Mouse (Mus musculus): ENCODE results near the gene Samd11. TPM values are rescaled to one million over a fixed set of nuclear protein-coding genes. Genes with fewer than 3 reads are reported as not detected.

Samd11 gene
- polyA plus RNA-seq, 1 experiment from 2014 or later, result 1.3 TPM

DNA sequence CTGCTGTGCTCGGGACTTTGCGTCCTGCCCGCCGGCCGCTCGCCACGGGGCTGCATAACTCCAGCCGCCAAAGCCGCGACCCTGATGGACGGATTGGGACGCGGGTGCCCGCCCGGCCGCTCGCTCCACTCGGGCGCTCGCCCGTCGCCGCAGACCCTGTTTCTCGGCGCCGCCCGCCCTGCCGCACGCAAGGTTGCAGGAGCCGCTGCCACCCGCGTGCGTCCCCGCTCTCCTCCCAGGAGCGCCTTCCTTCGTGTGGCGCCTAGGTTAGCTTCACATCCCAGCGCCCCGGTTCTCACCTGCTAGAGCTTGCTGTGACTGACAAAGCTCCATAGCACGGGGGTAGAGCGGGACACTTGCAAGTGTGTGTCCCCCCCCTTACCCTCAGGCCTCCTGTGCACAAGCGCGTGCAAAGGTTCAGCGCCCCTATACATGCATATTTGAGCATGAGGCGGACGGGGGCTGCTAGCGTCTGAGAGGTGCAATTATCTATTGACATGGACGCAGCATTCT lies 20.7 kb downstream of the Samd11 start, which contains the start of gene Plekhn1:
Plekhn1 (minus strand) TSS at position 157 of the 513 bp plus-strand sequence.
- in situ Hi-C loops (cut with MboI; ENCODE audit: low pct_unique_long_range_greater_than_20kb), result no loop called here
- CTCF ChIA-PET, result no interaction called here
- ATAC-seq, result no peak
- TF ChIP-seq CTCF (IDR thresholded peaks at IDR 0.05), result no peak
- POLR2A ChIA-PET, result interaction anchor here (0.6 kb wide), 1 partner anchor 339 kb away, joined by 3 read pairs; no protein-coding TSS in a partner anchor
- DNase-seq (ENCODE audit: low read depth, low spot score), result no peak
- no peaks in the 10 kb centered on the region for H3K27me3 ChIP-seq

DNA sequence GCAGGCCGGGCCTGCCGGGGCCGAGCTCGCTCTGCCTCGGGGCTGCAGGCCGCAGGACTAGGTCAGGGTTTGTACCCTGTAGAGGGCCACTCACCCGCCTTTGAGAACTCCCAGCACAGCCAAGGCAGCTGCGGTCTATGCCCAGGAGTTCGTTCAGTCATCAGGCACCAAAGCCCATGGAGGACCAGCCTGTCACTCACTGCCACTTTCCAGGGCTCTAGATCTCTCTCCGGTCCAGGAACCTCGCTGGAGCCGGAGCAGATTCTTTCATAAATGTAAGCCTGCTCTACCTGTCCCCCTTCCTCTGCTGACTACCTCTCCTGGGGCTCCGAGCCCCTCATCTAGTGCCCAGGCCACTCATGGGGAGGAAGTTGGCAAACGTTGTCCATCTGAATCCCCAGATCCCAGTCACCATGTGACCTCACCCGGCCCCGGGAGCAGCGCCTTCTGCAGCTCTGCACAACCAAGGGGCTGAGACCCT lies 21.4 kb downstream of the Samd11 start:
- no peak for DNase-seq (ENCODE audit: low read depth, low spot score)

GRCm38 (mm10) chr4:156228393-156229024 lies 26.9 kb downstream of the Samd11 start:
- DNase-seq (ENCODE audit: low read depth, low spot score) (no peak), ATAC-seq (no peak)
- POLR2A ChIA-PET, result no interaction called here
- CTCF ChIA-PET, result no interaction called here
- in situ Hi-C loops (cut with MboI; ENCODE audit: low pct_unique_long_range_greater_than_20kb), result no loop called here
- no peak for TF ChIP-seq CTCF (IDR thresholded peaks at IDR 0.05)
- H3K27me3 ChIP-seq, result no peaks in the 10 kb centered on the region

More for the DNA sequence above, 21.4 kb downstream of the Samd11 start:
- POLR2A ChIA-PET, result no interaction called here
- in situ Hi-C loops (cut with MboI; ENCODE audit: low pct_unique_long_range_greater_than_20kb), result no loop called here
- no peak for ATAC-seq
- CTCF ChIA-PET, result no interaction called here
- no peaks in the 10 kb centered on the region for H3K27me3 ChIP-seq
- TF ChIP-seq CTCF (IDR thresholded peaks at IDR 0.05), result no peak

GRCm38 (mm10) chr4:156227752-156228392 lies 27.6 kb downstream of the Samd11 start:
- H3K27me3 ChIP-seq, result no peaks in the 10 kb centered on the region
- POLR2A ChIA-PET, result no interaction called here
- DNase-seq (ENCODE audit: low read depth, low spot score) (no peak), ATAC-seq (no peak)
- TF ChIP-seq CTCF (IDR thresholded peaks at IDR 0.05), result no peak
- CTCF ChIA-PET, result no interaction called here
- in situ Hi-C loops (cut with MboI; ENCODE audit: low pct_unique_long_range_greater_than_20kb), result no loop called here

DNA sequence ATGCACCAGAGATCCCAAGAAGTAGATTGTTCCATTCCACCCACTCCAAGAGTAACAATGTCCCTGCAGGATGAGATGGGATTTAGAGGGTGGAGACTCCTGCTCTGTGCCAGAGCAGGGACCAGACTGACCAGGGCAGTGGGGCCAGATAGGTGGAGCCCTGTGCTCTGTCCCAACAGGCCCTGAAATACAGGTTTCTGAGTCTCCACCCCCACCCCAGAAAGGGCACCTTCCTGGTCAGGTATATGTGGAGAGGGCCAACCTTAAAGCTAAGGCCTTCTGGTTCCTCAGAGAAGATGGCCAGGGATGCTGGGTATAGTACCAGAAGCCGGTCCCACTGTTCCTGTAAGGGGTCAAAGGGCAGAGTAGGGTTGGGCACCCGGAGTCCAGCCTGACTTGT lies 31.2 kb downstream of the Samd11 start:
- POLR2A ChIA-PET, result no interaction called here
- in situ Hi-C loops (cut with MboI; ENCODE audit: low pct_unique_long_range_greater_than_20kb), result no loop called here
- no peak for ATAC-seq

GRCm38 (mm10) chr4:156219936-156220335 lies 35.5 kb downstream of the Samd11 start:
- ATAC-seq, result no peak
- ChIA-PET POLR2A (no interaction called here), CTCF (no interaction called here)
- no peak for DNase-seq (ENCODE audit: low read depth, low spot score)
- TF ChIP-seq CTCF (IDR thresholded peaks at IDR 0.05), result no peak
- no peaks in the 10 kb centered on the region for H3K27me3 ChIP-seq
- in situ Hi-C loops (cut with MboI; ENCODE audit: low pct_unique_long_range_greater_than_20kb), result no loop called here

More for the DNA sequence above, 31.2 kb downstream of the Samd11 start:
- DNase-seq (ENCODE audit: low read depth, low spot score), result no peak
- no peak for TF ChIP-seq CTCF (IDR thresholded peaks at IDR 0.05)
- CTCF ChIA-PET, result no interaction called here
- H3K27me3 ChIP-seq, result no peaks in the 10 kb centered on the region

DNA sequence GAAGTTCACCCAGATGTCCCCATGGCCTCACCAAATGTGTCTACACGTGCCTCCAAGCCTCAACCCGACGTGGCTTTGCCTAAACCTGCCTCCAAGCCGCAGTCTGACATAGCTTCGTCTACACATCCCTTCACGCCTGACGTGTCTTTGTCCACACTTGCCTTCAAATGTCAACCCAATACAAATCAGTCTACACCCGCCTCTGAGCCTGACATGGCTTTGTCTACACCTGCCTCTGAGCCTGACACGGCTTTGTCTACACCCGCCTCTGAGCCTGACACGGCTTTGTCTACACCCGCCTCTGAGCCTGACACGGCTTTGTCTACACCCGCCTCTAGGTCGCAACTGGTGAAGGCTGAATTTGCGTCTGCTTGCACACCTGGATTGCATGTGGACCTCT lies 37.6 kb downstream of the Samd11 start:
- in situ Hi-C loops (cut with MboI; ENCODE audit: low pct_unique_long_range_greater_than_20kb), result no loop called here
- CTCF ChIA-PET, result no interaction called here
- DNase-seq (ENCODE audit: low read depth, low spot score), result no peak
- TF ChIP-seq CTCF (IDR thresholded peaks at IDR 0.05), result no peak
- POLR2A ChIA-PET, result no interaction called here
- no peak for ATAC-seq
- H3K27me3 ChIP-seq, result no peaks in the 10 kb centered on the region

DNA sequence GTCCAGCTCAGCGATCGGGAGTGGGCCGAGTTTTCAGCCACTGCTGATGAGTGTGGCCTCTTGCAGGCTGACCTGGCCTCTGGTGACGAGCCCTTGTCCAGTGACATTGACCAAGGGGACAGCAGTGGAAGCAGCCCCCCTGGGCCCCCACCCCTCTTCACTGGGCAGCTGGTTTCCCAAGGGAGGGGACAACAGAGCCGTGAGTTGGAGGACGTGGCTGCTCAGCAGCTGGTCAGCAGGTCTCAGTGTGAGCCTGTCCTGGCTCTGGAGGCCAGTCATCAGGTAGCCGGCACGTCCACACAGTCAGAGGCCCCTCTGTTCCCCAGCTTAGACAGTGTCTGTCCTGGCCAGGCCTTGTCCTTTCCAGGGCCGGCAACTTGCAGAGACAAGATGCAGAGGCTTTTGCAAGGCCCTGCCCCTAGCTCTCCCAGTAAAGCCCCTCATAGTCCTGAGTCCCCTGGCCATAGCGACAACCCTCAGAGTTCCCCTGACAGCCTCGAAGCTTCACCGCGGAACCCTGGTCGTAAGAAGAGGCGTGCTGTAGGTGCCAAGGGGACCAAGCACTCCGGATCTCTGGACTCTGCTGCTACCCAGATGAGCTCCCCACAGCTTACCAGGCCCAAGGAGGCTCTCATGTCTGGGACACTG lies 38.3 kb downstream of the Samd11 start:
- CTCF ChIA-PET, result no interaction called here
- TF ChIP-seq CTCF (IDR thresholded peaks at IDR 0.05), result no peak
- DNase-seq (ENCODE audit: low read depth, low spot score), result no peak

GRCm38 (mm10) chr4:156216196-156216595 lies 39.3 kb downstream of the Samd11 start:
- ChIA-PET POLR2A (no interaction called here), CTCF (no interaction called here)
- TF ChIP-seq CTCF (IDR thresholded peaks at IDR 0.05), result no peak
- in situ Hi-C loops (cut with MboI; ENCODE audit: low pct_unique_long_range_greater_than_20kb), result no loop called here
- DNase-seq (ENCODE audit: low read depth, low spot score) (no peak), ATAC-seq (no peak)
- no peaks in the 10 kb centered on the region for H3K27me3 ChIP-seq

More for the DNA sequence above, 38.3 kb downstream of the Samd11 start:
- ATAC-seq, result no peak
- no peaks in the 10 kb centered on the region for H3K27me3 ChIP-seq
- in situ Hi-C loops (cut with MboI; ENCODE audit: low pct_unique_long_range_greater_than_20kb), result no loop called here
- POLR2A ChIA-PET, result no interaction called here

DNA sequence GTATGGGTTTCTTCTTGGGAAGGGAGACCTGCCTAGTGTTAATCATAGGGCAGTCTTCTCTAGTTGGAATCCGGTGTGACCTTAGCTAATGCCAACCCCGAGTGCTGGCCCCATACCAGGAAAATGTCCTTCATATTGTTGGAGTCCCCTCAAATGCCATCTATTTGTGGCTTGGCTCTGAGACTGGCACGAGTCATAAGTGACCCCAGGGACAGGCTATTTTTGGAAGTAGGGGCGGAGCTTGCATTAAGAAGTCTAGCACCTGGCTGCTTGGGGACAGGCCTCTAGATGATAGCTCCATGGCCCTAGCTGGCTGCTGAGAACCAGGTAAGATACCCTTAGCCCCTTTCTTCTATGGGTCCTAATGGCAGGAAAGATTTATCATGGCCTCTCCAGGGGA lies 39.8 kb downstream of the Samd11 start, which contains the start of gene Perm1:
Perm1 (plus strand) TSS at position 220 of the 400 bp plus-strand sequence.
- CTCF ChIA-PET, result no interaction called here
- TF ChIP-seq CTCF (IDR thresholded peaks at IDR 0.05), result no peak
- in situ Hi-C loops (cut with MboI; ENCODE audit: low pct_unique_long_range_greater_than_20kb), result no loop called here
- DNase-seq (ENCODE audit: low read depth, low spot score) (no peak), ATAC-seq (no peak)
- POLR2A ChIA-PET, result interaction anchor here (0.8 kb wide), 1 partner anchor 10 kb away, joined by 3 read pairs; no protein-coding TSS in a partner anchor
- no peaks in the 10 kb centered on the region for H3K27me3 ChIP-seq

DNA sequence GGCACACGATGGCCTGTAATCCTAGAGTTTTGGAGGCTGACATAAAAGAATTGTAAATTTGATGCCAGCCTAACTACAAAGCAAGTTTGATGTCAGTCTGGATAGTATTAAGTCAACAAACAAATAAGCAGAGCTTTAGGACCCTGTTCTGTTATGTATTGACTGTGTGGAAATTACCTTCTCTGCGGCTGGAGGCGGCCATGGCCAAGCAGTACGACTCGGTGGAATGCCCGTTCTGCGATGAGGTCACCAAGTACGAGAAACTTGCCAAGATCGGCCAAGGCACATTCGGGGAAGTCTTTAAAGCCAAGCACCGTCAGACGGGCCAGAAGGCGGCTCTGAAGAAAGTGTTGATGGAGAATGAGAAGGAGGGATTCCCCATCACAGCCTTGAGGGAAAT lies 42.3 kb downstream of the Samd11 start:
- no peaks in the 10 kb centered on the region for H3K27me3 ChIP-seq
- DNase-seq (ENCODE audit: low read depth, low spot score) (no peak), ATAC-seq (no peak)
- ChIA-PET POLR2A (no interaction called here), CTCF (no interaction called here)
- TF ChIP-seq CTCF (IDR thresholded peaks at IDR 0.05), result no peak
- in situ Hi-C loops (cut with MboI; ENCODE audit: low pct_unique_long_range_greater_than_20kb), result no loop called here

All from Patski (cell line).